Mouse (Mus musculus): ENCODE results near the gene P2rx6. TPM values are rescaled to one million over a fixed set of nuclear protein-coding genes. Genes with fewer than 3 reads are reported as not detected.

Gene P2rx6
- polyA plus RNA-seq, 1 experiment from 2014 or later, result 1.3 TPM

GRCm38 (mm10) chr16:17616212-17616611 is 54.5 kb downstream of the P2rx6 start:
- no peak overlapping the region for H3K4me3 ChIP-seq (replicated peaks)
- H3K4me1 ChIP-seq (replicated peaks), result peaks cover 12% of the 10 kb centered on the region
- no peak overlapping the region for H3K9ac ChIP-seq (replicated peaks)
- no peaks in the 10 kb centered on the region for H3K9me3 ChIP-seq
- peaks cover under 1% of the 10 kb centered on the region; the same call in 1 of the 2 replicates for H3K36me3 ChIP-seq
- H3K27ac ChIP-seq, result no peak overlapping the region
- H3K4me2 ChIP-seq (replicated peaks), result no peak overlapping the region
- ATAC-seq, result no peak
- H3K27me3 ChIP-seq, result 0 out of 2 replicates have a peak, but pooled peaks cover 2% of the 10 kb centered on the region
- WGBS, result 94% methylated on average over 5 of the region's 5 CpGs

- 20% methylated on average over 13 of the region's 13 CpGs for WGBS
- no peaks in the 10 kb centered on the region for H3K9me3 ChIP-seq
- H3K4me3 ChIP-seq (replicated peaks), result no peak overlapping the region
- peaks cover 12% of the 10 kb centered on the region for H3K4me1 ChIP-seq (replicated peaks)
- H3K36me3 ChIP-seq, result peaks cover 17% of the 10 kb centered on the region
- no peak overlapping the region; the same call in 1 of the 2 replicates for H3K9ac ChIP-seq (replicated peaks)
- H3K27me3 ChIP-seq, result 0 out of 2 replicates have a peak, but pooled peaks cover 2% of the 10 kb centered on the region
- no peak for ATAC-seq
- no peak overlapping the region for H3K27ac ChIP-seq
- H3K4me2 ChIP-seq (replicated peaks), result no peak overlapping the region
Observed at GRCm38 (mm10) chr16:17617922-17618565, 56.4 kb downstream of the P2rx6 start.

- Histone ChIP-seq H3K4me1 (replicated peaks) (peaks cover 12% of the 10 kb centered on the region), H3K4me3 (replicated peaks) (peak within 1 kb of the TSS; percentile 92), H3K9ac (replicated peaks) (peak within 1 kb of the TSS; percentile 89), H3K27ac (peak within 1 kb of the TSS; percentile 10; the same call in 1 of the 2 replicates), H3K9me3 (no peaks in the 10 kb centered on the region), H3K4me2 (replicated peaks) (peak within 1 kb of the TSS; percentile 82), H3K36me3 (peaks cover 28% of the 10 kb centered on the region), H3K27me3 (0 out of 2 replicates have a peak, but pooled peaks cover 2% of the 10 kb centered on the region)
- 3% methylated on average over 60 of the region's 60 CpGs for WGBS
- peak; percentile 87 for ATAC-seq
Observed at GRCm38 (mm10) chr16:17619198-17620105, 57.8 kb downstream of the P2rx6 start, which contains the start of gene Smpd4. Gene Smpd4 (plus strand): TSS chr16:17619354.

DNA sequence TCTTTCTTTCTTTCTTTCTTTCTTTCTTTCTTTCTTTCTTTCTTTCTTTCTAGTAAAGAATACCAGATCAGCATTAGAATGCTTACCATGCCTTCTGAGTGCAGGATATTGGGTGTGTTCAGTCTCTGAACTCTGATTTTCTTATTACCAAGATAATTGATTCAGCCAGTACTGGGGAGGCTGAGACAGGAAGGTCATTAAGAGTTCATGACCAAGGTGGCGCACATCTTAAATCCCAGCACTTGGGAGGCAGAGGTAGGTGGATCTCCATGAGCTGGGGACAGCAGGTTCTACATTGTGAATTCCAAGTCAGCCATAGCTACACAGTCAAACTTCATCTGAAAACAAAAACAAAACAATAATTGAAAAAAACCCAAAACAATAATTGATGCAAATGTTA is 60.3 kb downstream of the P2rx6 start:
- Histone ChIP-seq H3K4me1 (replicated peaks) (peaks cover 12% of the 10 kb centered on the region), H3K4me2 (replicated peaks) (no peak overlapping the region), H3K36me3 (peaks cover 46% of the 10 kb centered on the region), H3K9me3 (no peaks in the 10 kb centered on the region), H3K4me3 (replicated peaks) (no peak overlapping the region), H3K27ac (no peak overlapping the region), H3K9ac (replicated peaks) (no peak overlapping the region), H3K27me3 (0 out of 2 replicates have a peak, but pooled peaks cover 2% of the 10 kb centered on the region)
- ATAC-seq, result no peak
- WGBS, result 96% methylated on average over 1 of the region's 1 CpGs

DNA sequence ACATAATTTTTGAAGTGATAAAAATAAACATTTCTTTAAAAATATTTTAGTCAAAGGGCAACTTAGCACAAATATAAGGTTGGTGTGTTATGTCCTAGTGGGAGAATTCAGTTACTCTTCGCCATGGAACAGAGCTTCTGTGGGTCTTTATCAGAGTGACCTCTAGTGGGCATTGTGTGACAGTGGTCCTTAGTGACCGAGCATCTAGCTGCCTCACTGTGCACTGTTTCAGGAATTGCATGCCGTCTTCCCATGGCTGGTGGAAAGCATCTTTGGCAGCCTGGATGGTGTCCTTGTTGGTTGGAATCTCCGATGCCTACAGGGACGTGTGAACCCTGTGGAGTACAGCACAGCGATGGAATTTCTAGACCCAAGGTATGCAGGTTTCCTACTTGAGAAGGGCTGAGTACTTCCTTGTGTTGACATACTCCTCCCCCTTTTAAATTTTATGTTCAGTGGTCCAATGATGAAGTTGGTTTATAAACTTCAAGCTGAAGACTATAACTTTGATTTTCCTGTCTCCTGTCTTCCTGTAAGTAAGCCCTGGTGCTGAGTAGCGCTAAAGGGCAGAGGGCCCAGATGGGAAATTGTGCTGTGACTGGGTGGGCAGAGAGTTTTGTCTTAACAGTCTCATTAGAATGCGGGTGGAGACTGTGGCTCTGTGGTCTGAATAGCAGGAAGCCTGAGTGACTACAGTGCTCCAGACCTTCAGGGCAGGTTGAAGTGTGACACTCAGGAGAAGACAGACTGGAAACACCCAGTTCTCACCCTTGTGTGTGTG is 64.0 kb downstream of the P2rx6 start:
- H3K27me3 ChIP-seq, result no peaks in the 10 kb centered on the region
- H3K9me3 ChIP-seq, result no peaks in the 10 kb centered on the region
- H3K4me2 ChIP-seq (replicated peaks), result no peak overlapping the region
- ATAC-seq, result 0 out of 2 replicates have a peak, but pooled peaks have one; percentile 58
- H3K4me3 ChIP-seq (replicated peaks), result no peak overlapping the region
- 71% methylated on average over 8 of the region's 8 CpGs for WGBS
- no peak overlapping the region for H3K27ac ChIP-seq
- peaks cover 2% of the 10 kb centered on the region for H3K4me1 ChIP-seq (replicated peaks)
- no peak overlapping the region for H3K9ac ChIP-seq (replicated peaks)
- H3K36me3 ChIP-seq, result peaks cover 83% of the 10 kb centered on the region

DNA sequence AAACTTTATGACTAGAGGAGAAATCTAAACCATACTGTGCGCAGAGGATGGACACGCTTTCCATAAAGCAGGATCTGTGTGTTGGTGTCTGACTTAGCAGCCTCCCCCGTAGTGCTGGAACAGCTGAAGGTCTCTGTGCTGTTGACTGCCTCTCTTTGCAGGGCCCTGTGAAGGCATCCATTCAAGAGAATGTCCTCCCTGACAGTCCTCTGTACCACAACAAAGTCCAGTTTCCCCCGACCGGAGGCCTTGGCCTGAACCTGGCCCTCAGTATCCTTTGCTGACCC is 64.5 kb downstream of the P2rx6 start:
- H3K4me3 ChIP-seq (replicated peaks), result no peak overlapping the region
- H3K27ac ChIP-seq, result no peak overlapping the region
- no peak for ATAC-seq
- H3K9ac ChIP-seq (replicated peaks), result no peak overlapping the region
- WGBS, result 95% methylated on average over 5 of the region's 5 CpGs
- no peaks in the 10 kb centered on the region for H3K9me3 ChIP-seq
- no peak overlapping the region for H3K4me2 ChIP-seq (replicated peaks)
- no peaks in the 10 kb centered on the region for H3K27me3 ChIP-seq
- H3K36me3 ChIP-seq, result peaks cover 87% of the 10 kb centered on the region
- H3K4me1 ChIP-seq (replicated peaks), result no peaks in the 10 kb centered on the region

Other genes with a start within 250 kb of the P2rx6 start
- 1.1 and 2.2 TPM in 2 replicates for gene Serpind1, start 230.5 kb upstream of the P2rx6 start, polyA plus RNA-seq (2015; fragmentation: Nextera tagmentation; extraction: Ambion mirVana)
- 21.2 and 23.3 TPM in 2 replicates for gene Snap29, start 155.9 kb upstream of the P2rx6 start, polyA plus RNA-seq (2015; fragmentation: Nextera tagmentation; extraction: Ambion mirVana)
- gene Pi4ka, start 155.6 kb upstream of the P2rx6 start, polyA plus RNA-seq (2015; fragmentation: Nextera tagmentation; extraction: Ambion mirVana), result 62.7 and 67.5 TPM in 2 replicates
- gene Crkl, start 109.9 kb upstream of the P2rx6 start, polyA plus RNA-seq (2015; fragmentation: Nextera tagmentation; extraction: Ambion mirVana), result 88.7 and 91.2 TPM in 2 replicates
- gene Aifm3, start 72.3 kb upstream of the P2rx6 start, polyA plus RNA-seq (2015; fragmentation: Nextera tagmentation; extraction: Ambion mirVana), result 7.9 and 10.6 TPM in 2 replicates
- 124 and 133 TPM in 2 replicates for gene Lztr1, start 53.2 kb upstream of the P2rx6 start, polyA plus RNA-seq (2015; fragmentation: Nextera tagmentation; extraction: Ambion mirVana)
- 61.7 and 65.0 TPM in 2 replicates for gene Thap7, start 30.7 kb upstream of the P2rx6 start, polyA plus RNA-seq (2015; fragmentation: Nextera tagmentation; extraction: Ambion mirVana)
- gene Lrrc74b, start 638 bp upstream of the P2rx6 start, polyA plus RNA-seq (2015; fragmentation: Nextera tagmentation; extraction: Ambion mirVana), result 0.28 and 0.55 TPM in 2 replicates
- gene Slc7a4, start 21.3 kb downstream of the P2rx6 start, polyA plus RNA-seq (2015; fragmentation: Nextera tagmentation; extraction: Ambion mirVana), result 13.8 and 14.3 TPM in 2 replicates
- gene Smpd4, start 57.5 kb downstream of the P2rx6 start, polyA plus RNA-seq (2015; fragmentation: Nextera tagmentation; extraction: Ambion mirVana), result 27.3 and 27.9 TPM in 2 replicates
- gene Ccdc74a, start 84.6 kb downstream of the P2rx6 start, polyA plus RNA-seq (2015; fragmentation: Nextera tagmentation; extraction: Ambion mirVana), result 4.4 and 4.8 TPM in 2 replicates
- 44.7 and 47.7 TPM in 2 replicates for gene Med15, start 171.0 kb downstream of the P2rx6 start, polyA plus RNA-seq (2015; fragmentation: Nextera tagmentation; extraction: Ambion mirVana)
- 64.9 and 68.9 TPM in 2 replicates for gene Klhl22, start 197.7 kb downstream of the P2rx6 start, polyA plus RNA-seq (2015; fragmentation: Nextera tagmentation; extraction: Ambion mirVana)
- 0.85 and 1.6 TPM in 2 replicates for gene Scarf2, start 235.4 kb downstream of the P2rx6 start, polyA plus RNA-seq (2015; fragmentation: Nextera tagmentation; extraction: Ambion mirVana)

Measured in midbrain, embryonic 13.5 days (tissue).